17 mouse cellular contexts compared by ENCODE assay signal in the genomic region with DNA sequence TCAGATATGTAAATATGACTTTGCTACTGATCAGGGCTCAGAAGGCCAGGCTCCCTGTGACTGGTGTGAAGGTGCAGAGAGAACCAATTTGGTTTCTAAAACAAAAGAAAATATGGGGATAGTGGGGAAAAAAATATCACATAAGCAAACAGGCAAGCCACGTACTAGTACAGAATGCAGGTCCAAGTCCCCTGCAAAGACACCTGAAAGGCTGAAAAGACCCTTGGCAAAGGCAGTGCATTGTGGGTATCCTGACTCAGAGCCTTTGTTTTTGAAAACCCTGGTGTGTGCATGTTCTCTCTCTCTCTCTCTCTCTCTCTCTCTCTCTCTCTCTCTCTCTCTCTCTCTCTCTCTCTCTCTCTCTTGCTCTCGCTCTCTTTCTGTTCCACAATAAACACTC.
DNase-seq lines count a peak whose midpoint lies in the region; ATAC-seq and TF ChIP-seq lines count a peak whose summit lies in the region.
"Had no signal": no experiment of that assay in that cellular context is flagged by ENCODE, and none has a peak within 500 bp of the region (broad histone marks: within the 10 kb centered on the region; RNA-seq: fewer than 3 reads in every experiment).

No protein-coding gene starts in this region.

- no peak for DNase-seq in hindbrain, postnatal 0 days (ENCODE audit: low spot score)
- DNase-seq in forebrain, postnatal 0 days, result peak; percentile 37
- no peak for DNase-seq in kidney, adult 8-10 months
- no peak for DNase-seq in layer of hippocampus, adult 9-10 months (ENCODE audit: low spot score)
- DNase-seq: adrenal gland, adult 8-10 months; heart, adult 11 months; kidney, postnatal 4 days; liver, embryonic 13.5 days; lung, embryonic 14.5 days had no signal

- no peaks in the 10 kb centered on the region for H3K36me3 ChIP-seq in hindbrain, postnatal 0 days (ENCODE audit: insufficient read depth, low read length)
- no peaks in the 10 kb centered on the region for H3K36me3 ChIP-seq in hindbrain, embryonic 12.5 days
- H3K36me3 ChIP-seq in forebrain, embryonic 13.5 days (ENCODE audit: poor library complexity, severe bottlenecking), result no peaks in the 10 kb centered on the region
- H3K36me3 ChIP-seq in forebrain, postnatal 0 days (ENCODE audit: insufficient read depth), result no peaks in the 10 kb centered on the region
- H3K36me3 ChIP-seq in small intestine, adult 2 months (ENCODE audit: control insufficient read depth, insufficient read depth, low read length), result no peaks in the 10 kb centered on the region
- H3K36me3 ChIP-seq: heart, embryonic 13.5 days; hindbrain, embryonic 15.5 days; limb, embryonic 13.5 days; liver, embryonic 13.5 days had no signal

- no peak overlapping the region for H3K4me3 ChIP-seq in hindbrain, postnatal 0 days (ENCODE audit: low read length)
- H3K4me3 ChIP-seq in hindbrain, embryonic 12.5 days, result no peak overlapping the region
- no peak overlapping the region for H3K4me3 ChIP-seq in forebrain, embryonic 13.5 days
- no peak overlapping the region for H3K4me3 ChIP-seq in forebrain, postnatal 0 days (ENCODE audit: low read depth, low read length)
- no peak overlapping the region for H3K4me3 ChIP-seq in small intestine, adult 2 months (ENCODE audit: low read depth, low read length)
- H3K4me3 ChIP-seq: heart, embryonic 13.5 days; hindbrain, embryonic 15.5 days; limb, embryonic 13.5 days; liver, embryonic 13.5 days had no signal

- H3K4me2 ChIP-seq in hindbrain, postnatal 0 days (ENCODE audit: low read depth, low read length), result no peak overlapping the region
- H3K4me2 ChIP-seq in hindbrain, embryonic 12.5 days (replicated peaks), result no peak overlapping the region
- no peak overlapping the region for H3K4me2 ChIP-seq in forebrain, embryonic 13.5 days
- H3K4me2 ChIP-seq in forebrain, postnatal 0 days (ENCODE audit: low read depth), result no peak overlapping the region
- H3K4me2 ChIP-seq: hindbrain, embryonic 15.5 days; limb, embryonic 13.5 days; liver, embryonic 13.5 days; lung, embryonic 14.5 days; midbrain, embryonic 11.5 days had no signal

- no peak overlapping the region for H3K9ac ChIP-seq in hindbrain, postnatal 0 days (replicated peaks; ENCODE audit: low read length)
- no peak overlapping the region for H3K9ac ChIP-seq in hindbrain, embryonic 12.5 days
- no peak overlapping the region for H3K9ac ChIP-seq in forebrain, embryonic 13.5 days
- no peak overlapping the region for H3K9ac ChIP-seq in forebrain, postnatal 0 days
- H3K9ac ChIP-seq: heart, embryonic 13.5 days; hindbrain, embryonic 15.5 days; limb, embryonic 13.5 days; liver, embryonic 13.5 days; lung, embryonic 14.5 days had no signal

- no peak for ATAC-seq in hindbrain, postnatal 0 days
- ATAC-seq in hindbrain, embryonic 12.5 days (ENCODE audit: low FRiP score), result no peak
- ATAC-seq in forebrain, embryonic 13.5 days, result peak; percentile 55
- no peak for ATAC-seq in forebrain, postnatal 0 days

- no peaks in the 10 kb centered on the region for H3K9me3 ChIP-seq in hindbrain, postnatal 0 days (ENCODE audit: low read length)
- no peaks in the 10 kb centered on the region for H3K9me3 ChIP-seq in hindbrain, embryonic 12.5 days (replicated peaks)
- H3K9me3 ChIP-seq in forebrain, embryonic 13.5 days (replicated peaks), result no peaks in the 10 kb centered on the region
- H3K9me3 ChIP-seq in forebrain, postnatal 0 days (ENCODE audit: low read length), result no peaks in the 10 kb centered on the region
- H3K9me3 ChIP-seq: heart, embryonic 13.5 days; hindbrain, embryonic 15.5 days; limb, embryonic 13.5 days; liver, embryonic 13.5 days had no signal

- TF ChIP-seq CTCF in hindbrain, postnatal 0 days (IDR thresholded peaks at IDR 0.05; ENCODE audit: low read depth), result no peak
- no peak for TF ChIP-seq CTCF in forebrain, postnatal 0 days (IDR thresholded peaks at IDR 0.05; ENCODE audit: low read depth)
- TF ChIP-seq CTCF in small intestine, adult 2 months (IDR thresholded peaks at IDR 0.05; ENCODE audit: extremely low read depth, insufficient read length, insufficient replicate concordance, low read depth, low read length), result no peak

- no peak for TF ChIP-seq POLR2A in small intestine, adult 2 months (IDR thresholded peaks at IDR 0.05; ENCODE audit: low read depth, low read length)

- peak overlapping the region; percentile 36; the same call in 1 of the 2 replicates for H3K27ac ChIP-seq in hindbrain, postnatal 0 days
- no peak overlapping the region for H3K27ac ChIP-seq in hindbrain, embryonic 12.5 days
- peak overlapping the region; percentile 40 for H3K27ac ChIP-seq in forebrain, embryonic 13.5 days
- no peak overlapping the region for H3K27ac ChIP-seq in forebrain, postnatal 0 days (ENCODE audit: low read depth, low read length)
- H3K27ac ChIP-seq in small intestine, adult 2 months (ENCODE audit: insufficient read depth, low read depth, low read length), result peak overlapping the region; percentile 93
- H3K27ac ChIP-seq: heart, embryonic 13.5 days; limb, embryonic 13.5 days; liver, embryonic 13.5 days; macrophage had no signal

- WGBS in hindbrain, postnatal 0 days, result 50% methylated on average over 2 of the region's 2 CpGs
- WGBS in hindbrain, embryonic 12.5 days, result 49% methylated on average over 2 of the region's 2 CpGs
- 13% methylated on average over 2 of the region's 2 CpGs for WGBS in forebrain, embryonic 13.5 days
- 26% methylated on average over 2 of the region's 2 CpGs for WGBS in forebrain, postnatal 0 days
- 62% methylated on average over 2 of the region's 2 CpGs for WGBS in small intestine, adult 2 months

- no peaks in the 10 kb centered on the region for H3K4me1 ChIP-seq in hindbrain, postnatal 0 days (ENCODE audit: insufficient read depth, low read length)
- peaks cover 7% of the 10 kb centered on the region for H3K4me1 ChIP-seq in hindbrain, embryonic 12.5 days
- peaks cover 21% of the 10 kb centered on the region for H3K4me1 ChIP-seq in forebrain, embryonic 13.5 days
- H3K4me1 ChIP-seq in forebrain, postnatal 0 days (ENCODE audit: insufficient read depth), result no peaks in the 10 kb centered on the region
- peaks cover 47% of the 10 kb centered on the region for H3K4me1 ChIP-seq in small intestine, adult 2 months (ENCODE audit: control insufficient read depth, insufficient read depth, insufficient read length, low read length)

- H3K27me3 ChIP-seq in hindbrain, postnatal 0 days (ENCODE audit: insufficient read depth, low read length), result no peaks in the 10 kb centered on the region
- no peaks in the 10 kb centered on the region for H3K27me3 ChIP-seq in hindbrain, embryonic 12.5 days
- H3K27me3 ChIP-seq in forebrain, embryonic 13.5 days, result no peaks in the 10 kb centered on the region
- no peaks in the 10 kb centered on the region for H3K27me3 ChIP-seq in forebrain, postnatal 0 days (ENCODE audit: insufficient read depth, low read length)
- H3K27me3 ChIP-seq in small intestine, adult 2 months (ENCODE audit: control insufficient read depth, insufficient read depth, low read length), result no peaks in the 10 kb centered on the region
- H3K27me3 ChIP-seq: heart, embryonic 13.5 days; hindbrain, embryonic 15.5 days; limb, embryonic 13.5 days; liver, embryonic 13.5 days had no signal

Comparison
In these comparisons a context has a peak if more than half of its experiments do, and no peak if none do; other contexts are left out.
1. H3K27ac ChIP-seq: peak in hindbrain, postnatal 0 days (single experiment), forebrain, embryonic 13.5 days (single experiment) and small intestine, adult 2 months (single experiment); none in hindbrain, embryonic 12.5 days (single experiment) and forebrain, postnatal 0 days (single experiment).